Mouse (Mus musculus): ENCODE measurements around the gene Klf9.

Gene Klf9

DNA sequence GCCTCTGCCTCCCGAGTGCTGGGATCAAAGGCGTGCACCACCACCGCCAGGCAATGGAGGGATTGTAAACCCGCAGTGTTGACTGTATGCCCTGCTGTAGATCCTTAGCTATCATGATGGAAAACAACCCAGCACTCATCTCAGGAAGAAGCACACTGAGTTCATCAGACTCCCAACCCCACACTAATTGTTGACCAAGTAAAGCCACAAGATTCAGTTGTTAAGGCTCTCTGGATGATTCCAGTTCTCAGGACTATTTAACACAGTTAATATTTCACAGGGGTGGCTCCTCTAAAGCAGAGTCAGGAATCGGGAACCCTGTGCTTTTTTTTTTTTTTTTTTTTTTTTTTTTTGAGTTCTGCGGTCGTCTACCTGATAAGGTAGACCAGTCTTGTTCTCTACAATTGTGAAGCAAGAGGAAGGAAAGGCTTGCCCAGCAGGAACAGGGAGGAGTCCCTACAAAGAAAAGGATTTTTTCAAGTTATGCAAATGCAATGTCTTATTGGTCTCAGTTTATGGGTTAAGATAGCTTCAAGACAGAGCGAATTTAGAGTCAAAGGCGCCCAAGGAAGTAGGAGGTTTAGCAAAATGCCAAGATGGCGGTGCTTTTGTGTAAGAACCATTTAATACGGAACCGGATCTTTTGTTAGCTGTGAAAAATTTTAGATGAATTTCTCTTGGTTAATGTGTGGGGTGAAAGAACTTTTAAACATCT, 1.1 kb upstream of the Klf9 start:
- in situ Hi-C loops (cut with MboI, MseI), result loop anchor here (10.0 kb wide), 1 partner anchor 1485 kb away; the partner anchor contains the start of genes 1110059E24Rik and Abhd17b

DNA sequence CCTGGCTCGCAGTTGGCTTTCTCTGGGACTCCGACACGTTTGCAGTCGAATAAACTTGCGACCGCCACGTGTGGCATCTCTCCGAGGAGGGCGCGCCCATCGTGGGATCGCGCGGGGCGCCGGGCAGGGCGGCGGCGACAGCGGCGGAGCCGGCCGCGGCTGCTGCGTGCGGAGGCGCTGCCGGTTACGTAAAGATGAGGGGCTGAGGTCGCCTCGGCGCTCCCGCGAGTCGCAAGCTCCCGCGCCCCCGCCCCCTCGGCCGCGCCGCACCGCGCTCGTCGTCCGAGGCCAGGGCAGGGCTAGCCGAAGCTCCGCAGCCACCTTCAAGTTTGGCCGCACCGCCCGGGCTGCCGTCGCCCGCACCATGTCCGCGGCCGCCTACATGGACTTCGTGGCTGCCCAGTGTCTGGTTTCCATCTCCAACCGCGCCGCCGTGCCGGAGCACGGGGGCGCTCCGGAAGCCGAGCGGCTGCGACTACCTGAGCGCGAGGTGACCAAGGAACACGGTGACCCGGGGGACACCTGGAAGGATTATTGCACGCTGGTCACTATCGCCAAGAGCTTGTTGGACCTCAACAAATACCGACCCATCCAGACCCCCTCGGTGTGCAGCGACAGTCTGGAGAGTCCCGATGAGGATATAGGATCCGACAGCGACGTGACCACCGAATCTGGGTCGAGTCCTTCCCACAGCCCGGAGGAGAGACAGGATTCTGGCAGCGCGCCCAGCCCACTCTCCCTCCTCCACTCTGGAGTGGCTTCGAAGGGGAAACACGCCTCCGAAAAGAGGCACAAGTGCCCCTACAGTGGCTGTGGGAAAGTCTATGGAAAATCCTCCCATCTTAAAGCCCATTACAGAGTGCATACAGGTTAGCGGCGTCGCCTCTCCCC, 610 bp downstream of the Klf9 start:
- in situ Hi-C loops (cut with MboI, MseI), result loop anchor here (10.0 kb wide), 1 partner anchor 1487 kb away; the partner anchor contains the start of genes 1110059E24Rik and Abhd17b

DNA sequence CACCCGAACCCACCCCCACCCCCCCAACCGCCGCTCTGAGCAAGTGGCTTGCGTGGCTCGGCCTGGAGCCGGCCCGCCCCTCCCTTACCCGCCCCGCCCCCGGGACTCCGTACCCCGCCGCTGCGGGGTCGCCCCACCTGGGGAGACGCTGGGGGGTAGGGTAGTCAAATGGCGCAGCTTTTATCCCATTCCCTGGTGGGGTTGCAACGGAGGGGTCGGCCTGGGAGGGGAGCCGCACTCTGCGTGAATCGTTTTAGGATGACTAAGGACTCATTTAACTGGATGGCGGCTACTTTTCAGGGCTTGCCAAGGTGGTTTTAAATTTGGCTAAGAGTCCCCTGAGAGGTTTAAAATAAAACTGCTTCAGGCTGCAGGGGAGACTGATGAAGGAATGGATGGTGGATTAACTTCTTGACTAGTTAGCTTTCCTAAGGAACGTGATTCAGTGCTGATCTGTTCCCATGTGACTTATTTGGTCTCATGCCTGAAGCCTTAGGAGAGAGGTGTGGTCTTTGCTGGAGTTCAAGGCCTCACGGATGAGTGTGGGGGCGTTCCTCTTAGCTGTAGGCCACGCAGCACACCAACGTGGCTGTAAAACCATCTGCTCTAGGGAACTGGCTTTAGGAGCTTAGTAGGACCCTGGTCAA, 1.5 kb downstream of the Klf9 start:
- in situ Hi-C loops (cut with MboI, MseI), result loop anchor here (10.0 kb wide), 1 partner anchor 1488 kb away; the partner anchor contains the start of genes 1110059E24Rik and Abhd17b

DNA sequence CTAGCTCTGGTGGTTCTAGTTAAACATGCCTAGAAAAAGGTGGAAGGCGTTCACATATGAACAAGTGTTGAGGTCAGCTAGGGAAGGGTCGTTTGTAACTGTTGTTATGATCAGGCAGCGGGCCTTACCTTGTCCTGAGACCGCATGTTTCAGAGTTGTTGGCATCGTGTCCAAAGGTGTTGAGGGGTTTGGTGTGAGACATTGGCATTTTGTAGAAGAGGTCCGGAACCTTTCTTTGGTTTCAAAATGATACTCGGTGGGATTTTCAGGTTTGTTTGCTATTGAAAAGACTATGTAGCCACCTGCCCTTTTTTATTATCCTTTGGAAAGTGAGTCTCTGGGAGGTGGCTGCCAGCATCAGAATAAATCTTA, 2.0 kb downstream of the Klf9 start:
- in situ Hi-C loops (cut with MboI, MseI), result loop anchor here (10.0 kb wide), 1 partner anchor 1488 kb away; the partner anchor contains the start of genes 1110059E24Rik and Abhd17b

DNA sequence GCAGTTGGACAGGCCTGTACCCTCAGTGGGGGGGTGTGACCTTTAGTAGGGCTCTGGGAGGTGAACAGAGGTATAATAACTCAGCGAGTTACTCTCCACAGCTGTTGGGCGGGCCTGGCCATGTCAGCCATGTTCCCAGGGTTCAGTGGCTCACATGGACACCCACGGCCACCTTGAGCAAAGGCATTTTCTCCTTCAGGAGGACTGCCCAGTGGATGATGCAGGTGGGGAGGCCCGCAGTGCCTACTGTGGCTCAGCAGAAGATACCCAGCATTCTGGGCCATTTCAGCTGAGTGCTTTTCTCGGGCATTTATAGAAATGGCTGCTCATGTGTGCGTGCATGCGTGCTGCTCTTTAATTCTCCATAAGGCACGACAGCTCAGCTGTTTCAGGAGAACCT, 2.5 kb downstream of the Klf9 start:
- in situ Hi-C loops (cut with MboI, MseI), result loop anchor here (10.0 kb wide), 1 partner anchor 1489 kb away; the partner anchor contains the start of genes 1110059E24Rik and Abhd17b

DNA sequence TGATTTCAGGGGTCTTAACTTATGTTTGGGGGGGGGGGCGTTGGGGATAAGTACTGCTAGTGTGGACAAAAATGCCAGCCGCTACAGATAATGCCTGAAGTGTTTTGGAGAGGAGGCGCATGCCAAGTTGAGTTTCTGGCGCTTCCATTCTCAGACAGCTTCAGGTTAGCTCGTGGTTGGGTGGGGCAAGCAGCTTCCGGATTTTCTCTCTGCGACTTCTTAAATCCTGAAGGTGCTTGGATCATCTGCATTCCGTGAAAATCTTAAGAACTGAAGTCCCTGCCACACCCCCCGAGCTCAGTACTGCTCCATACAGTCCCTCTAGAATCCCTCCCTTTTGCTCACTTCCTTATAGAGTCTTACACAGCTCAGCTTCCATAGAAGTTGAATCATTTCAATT, 3.0 kb downstream of the Klf9 start:
- in situ Hi-C loops (cut with MboI, MseI), result loop anchor here (10.0 kb wide), 1 partner anchor 1489 kb away; the partner anchor contains the start of genes 1110059E24Rik and Abhd17b

DNA sequence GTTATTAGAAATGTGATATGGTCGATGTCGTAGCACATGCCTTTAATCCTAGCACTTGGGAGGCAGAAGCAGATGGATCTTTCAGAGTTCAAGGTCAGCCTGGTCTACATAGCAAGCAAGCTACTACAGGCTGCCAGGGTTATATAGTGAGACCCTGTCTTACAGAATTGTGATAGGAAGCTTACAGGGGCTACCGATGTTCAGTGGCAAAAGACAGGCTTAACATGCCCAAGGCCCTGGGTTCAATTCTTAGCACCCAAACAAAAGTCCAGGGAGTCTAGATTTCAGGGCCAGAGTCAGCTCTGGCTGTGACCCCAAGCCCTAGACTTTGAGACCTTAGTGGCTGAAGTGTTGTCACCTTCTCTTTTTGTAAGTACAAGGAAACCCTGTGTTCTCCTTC, 4.1 kb downstream of the Klf9 start:
- in situ Hi-C loops (cut with MboI, MseI), result loop anchor here (10.0 kb wide), 1 partner anchor 1490 kb away; the partner anchor contains the start of genes 1110059E24Rik and Abhd17b

DNA sequence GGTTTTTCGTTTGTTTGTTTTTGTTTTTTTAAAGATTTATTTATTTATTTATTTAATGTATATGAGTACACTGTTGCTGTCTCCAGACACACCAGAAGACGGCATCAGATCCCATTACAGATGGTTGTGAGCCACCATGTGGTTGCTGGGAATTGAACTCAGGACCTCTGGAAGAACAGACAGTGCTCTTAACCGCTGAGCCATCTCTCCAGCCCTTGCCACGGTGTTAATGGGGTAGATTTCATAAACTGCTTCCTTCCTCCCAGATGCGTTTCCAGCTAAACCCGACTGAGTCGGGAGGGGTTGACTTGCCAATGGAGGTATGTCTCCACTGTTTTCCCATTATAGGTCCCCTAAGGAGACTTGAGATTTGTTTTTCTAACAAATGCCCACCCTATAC, 4.5 kb downstream of the Klf9 start:
- in situ Hi-C loops (cut with MboI, MseI), result loop anchor here (10.0 kb wide), 1 partner anchor 1491 kb away; the partner anchor contains the start of genes 1110059E24Rik and Abhd17b

DNA sequence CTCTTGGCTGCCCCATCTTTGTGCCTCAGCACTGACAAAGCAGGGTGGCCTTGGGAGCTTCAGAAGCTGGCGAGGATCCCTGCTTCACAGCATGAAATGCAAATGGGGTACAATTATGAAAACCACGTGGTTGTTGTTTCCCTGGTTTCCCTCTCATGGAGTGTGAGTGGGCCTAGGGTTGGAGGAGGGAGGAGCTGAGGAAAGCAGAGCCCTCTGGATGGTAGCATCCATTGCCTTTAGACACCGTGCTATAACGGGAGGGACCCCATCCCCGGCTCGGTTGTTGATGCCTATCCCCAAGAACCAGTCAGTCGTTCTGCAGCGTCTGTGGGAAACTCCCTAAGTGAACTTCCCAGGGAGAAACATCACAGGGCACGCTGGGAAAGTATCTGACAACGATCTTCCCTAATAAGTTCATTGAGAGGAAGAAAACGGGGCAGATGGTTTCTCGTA, 5.4 kb downstream of the Klf9 start:
- in situ Hi-C loops (cut with MboI, MseI), result loop anchor here (10.0 kb wide), 1 partner anchor 1492 kb away; the partner anchor contains the start of genes 1110059E24Rik and Abhd17b

DNA sequence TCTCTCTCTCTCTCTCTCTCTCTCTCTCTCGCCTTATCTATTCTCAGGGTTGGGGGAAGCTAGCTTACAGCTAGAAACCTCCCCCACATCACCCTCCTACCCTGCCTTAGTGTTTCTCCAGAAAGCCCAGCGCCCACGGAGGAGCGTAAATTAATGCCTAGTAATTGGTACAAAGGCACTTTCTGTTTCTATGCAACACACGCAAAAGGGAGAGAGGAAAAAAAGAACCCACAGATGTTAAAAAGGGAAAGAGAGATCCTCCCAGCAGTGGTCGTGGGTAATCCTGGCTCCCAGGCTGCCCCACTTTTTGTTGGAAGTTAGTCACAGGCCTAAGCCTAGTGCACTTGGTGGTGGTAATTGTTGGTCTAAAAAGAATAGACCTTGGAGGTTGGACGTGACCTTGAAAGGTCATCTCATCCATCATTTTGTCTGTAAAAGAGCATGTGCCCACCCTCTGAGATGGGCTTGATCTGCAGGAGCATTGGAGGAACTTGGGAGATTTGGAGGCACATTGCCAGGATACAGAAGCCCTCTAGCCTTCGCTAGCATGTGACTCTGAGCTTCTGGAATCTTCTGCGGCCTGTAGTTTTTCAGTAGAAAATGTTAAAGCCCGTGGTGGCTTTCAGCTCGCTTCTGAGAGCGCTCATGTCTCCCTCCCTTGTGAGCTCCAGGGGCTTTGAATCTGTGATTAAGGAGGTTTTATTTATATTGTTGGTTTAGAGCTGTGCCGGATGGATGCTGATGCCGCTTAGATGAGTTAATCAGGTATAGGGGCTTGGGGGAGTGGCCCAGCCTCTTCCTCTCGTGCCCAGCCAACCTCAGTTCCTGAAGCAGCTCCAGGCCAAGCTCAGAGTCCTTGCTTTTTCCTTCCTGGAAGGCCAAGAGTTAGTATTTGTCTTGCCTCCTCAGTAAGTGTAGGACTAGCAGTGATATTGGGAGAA, 6.3 kb downstream of the Klf9 start:
- in situ Hi-C loops (cut with MboI, MseI), result loop anchor here (10.0 kb wide), 1 partner anchor 1492 kb away; the partner anchor contains the start of genes 1110059E24Rik and Abhd17b

DNA sequence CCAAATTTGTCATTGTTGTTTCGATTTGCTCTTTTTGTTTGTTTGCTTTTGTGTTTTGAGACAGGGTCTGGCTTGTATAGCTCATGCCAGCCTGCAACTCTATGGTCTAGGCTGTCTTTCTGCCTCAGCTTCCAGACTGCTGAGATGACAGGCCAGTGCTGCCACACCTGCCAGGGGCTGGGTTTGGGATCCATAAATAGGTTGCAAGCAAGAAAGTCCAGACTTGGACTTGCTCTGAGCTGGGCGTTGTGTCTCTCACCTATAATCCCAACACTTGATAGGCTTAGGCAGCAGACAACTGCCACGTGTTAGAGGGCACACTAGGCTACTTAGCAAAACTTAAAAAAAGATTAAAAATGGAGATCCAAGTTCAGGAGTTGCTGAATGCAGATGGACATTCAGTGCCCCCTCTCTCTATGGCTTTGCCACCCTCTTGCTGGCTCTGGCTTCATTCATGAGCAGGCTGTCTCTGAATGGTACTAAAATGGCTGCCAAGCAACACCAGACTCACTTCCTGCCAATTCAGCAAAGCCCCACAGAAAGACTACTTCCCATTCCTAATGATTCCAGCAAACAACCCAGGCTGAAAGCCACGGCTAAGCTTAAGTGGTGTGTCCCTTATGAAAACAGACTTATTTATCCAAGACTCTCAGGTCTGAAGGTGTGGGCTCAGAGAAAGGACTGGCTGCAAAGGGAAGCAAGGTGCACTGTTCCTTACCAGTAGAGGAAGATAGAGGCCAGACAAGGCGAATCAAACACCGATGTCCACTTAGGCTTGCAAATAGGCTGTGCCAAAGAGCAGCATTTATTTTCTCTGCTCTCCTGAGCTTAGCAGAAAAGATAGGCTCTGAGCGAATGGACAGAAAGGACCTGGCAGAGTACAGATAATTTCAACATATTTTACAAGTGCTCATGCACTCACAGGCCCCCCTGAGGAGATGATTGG, 8.7 kb downstream of the Klf9 start:
- in situ Hi-C loops (cut with MboI, MseI), result loop anchor here (10.0 kb wide), 2 partner anchors 55 to 1495 kb away; partner anchors contain the start of genes 1110059E24Rik and Abhd17b

DNA sequence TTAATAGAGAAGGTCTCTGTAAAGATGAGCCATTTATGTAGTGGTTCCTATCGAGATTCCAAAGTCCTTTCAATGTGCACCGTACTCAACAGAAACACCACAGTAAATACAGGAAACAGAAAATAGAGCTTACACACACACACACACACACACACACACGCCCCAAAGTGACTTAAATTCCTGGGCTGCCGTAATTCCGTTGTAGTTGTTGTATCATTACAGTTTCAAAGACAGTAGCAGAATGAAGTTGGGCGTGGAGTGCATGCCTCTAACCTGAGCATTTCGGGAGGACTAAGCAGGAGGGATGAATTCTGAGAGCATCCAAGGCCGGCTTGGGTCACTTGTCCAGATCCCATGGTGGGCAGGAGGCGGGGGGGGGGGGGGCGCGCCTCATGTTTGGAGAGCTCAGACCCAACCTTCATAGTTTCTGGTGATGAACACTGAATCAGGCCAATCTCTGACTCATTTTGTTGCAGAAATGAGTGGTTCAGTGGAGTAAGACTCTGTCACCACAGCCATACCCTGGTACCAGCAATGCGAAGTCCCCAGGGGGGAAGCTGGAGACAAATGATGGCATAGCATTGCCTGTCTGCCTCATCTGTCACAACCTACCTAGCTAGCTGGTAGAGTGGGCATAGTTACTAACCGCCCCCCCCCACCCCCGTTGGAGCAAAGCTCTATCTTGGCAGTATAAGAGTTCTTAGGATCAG, 9.7 kb downstream of the Klf9 start:
- in situ Hi-C loops (cut with MboI, MseI), result loop anchor here (10.0 kb wide), 1 partner anchor 54 kb away; no protein-coding TSS in a partner anchor

DNA sequence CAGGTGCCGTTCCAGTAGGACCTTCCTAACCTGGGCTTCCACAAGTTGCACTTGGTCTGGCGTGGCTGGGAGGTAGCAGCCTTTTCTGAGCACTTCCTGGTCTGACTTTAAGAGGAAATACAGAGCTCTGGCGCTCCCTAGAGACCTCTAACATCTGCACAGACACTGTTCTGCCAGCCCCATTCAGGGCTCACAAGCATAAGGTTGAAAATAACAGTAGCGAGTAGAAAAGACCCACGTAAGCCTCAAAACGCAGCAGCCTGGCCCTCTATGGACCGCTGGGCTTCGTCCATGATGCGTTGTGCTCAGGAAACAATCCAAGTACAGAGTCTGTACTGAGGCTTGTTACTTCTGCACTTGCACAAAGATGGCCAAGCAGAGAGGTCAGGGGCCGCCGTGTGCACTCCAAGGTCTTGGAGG, 10.6 kb downstream of the Klf9 start:
- in situ Hi-C loops (cut with MboI, MseI), result loop anchor here (10.0 kb wide), 1 partner anchor 53 kb away; no protein-coding TSS in a partner anchor

DNA sequence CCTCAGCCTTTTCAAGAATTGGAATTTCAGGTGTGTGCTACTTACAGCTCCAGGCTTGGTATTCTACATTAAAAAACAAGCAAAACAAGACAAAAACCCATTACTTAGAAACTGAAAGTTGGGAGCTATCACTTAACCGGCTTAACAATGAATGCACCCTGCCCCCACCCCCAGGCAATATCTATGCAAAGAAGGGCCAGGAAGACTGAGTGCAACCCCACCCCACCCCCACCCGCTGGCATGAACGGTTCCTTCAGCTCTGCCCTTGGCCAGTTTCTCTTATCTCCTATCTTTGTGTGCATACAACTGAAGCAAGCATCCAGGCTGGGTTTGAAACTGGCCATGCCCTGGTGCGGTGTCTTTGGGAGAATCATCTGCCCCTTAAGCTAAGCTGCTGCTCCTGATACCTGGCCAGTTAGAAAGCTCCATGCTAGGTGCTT, 11.2 kb downstream of the Klf9 start:
- in situ Hi-C loops (cut with MboI, MseI), result loop anchor here (10.0 kb wide), 1 partner anchor 53 kb away; no protein-coding TSS in a partner anchor

DNA sequence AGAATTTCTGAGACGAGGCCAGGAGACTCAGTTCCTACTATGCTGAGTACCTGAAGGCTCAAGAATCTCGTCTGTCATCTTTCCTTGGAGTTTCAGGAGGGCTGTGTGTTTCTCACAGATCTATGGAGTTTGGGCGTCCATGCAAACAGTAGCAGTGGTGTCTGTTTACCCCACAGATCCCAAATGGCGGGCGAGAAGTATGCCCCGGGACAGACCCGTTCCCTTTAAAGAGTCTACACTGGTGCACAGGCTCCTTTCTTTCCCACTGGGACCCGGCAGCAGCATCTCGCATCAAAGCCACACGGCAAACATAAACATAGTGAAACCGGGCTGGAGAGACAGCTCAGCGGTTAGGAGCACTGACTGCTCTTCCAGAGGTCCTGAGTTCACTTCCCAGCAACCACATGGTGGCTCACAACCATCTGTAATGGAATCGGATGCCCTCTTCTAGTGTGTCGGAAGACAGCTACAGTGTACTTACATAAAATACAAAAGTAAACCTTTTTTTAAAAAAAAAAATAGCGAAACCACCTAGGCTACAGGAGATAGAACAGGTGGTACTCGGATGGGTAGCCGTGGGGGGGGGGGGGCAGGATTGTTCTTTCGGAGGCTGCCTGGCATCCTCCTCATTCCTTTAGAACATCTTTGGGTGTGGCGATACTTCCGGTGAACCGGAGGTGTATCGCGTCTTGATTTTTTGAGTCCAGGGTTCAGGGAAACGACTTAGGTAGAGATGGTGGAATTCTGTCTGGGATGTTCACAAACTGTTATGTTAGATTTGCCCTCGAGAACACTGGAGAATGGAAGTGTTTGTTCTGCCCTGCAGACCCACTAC, 12.0 kb downstream of the Klf9 start:
- in situ Hi-C loops (cut with MboI, MseI), result loop anchor here (10.0 kb wide), 1 partner anchor 52 kb away; no protein-coding TSS in a partner anchor

DNA sequence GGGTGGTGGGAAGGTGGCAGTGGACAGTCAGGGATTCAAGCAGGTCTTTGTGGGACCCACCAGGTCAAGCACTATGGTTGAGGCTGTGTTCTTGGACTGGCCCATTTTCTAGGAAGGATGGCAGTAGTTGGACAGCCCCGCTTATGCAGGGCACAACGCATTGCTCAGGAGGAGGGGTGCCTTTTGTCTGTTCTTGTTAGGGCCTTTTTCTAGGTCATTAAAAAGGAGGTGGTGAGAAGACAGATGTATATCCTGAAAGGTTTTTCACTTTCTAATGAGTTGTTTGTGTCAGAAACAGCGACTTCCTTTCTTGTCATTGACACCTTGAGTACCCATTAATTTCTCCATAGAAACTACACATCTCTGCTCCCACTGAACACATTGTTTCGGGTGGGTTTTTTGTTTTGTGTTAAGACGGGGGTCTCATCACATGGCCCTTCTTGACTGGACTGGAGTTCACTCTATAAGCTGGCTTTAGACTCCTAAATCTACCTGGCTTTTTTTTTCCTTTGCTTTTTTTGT, 12.6 kb downstream of the Klf9 start:
- in situ Hi-C loops (cut with MboI, MseI), result loop anchor here (10.0 kb wide), 1 partner anchor 51 kb away; no protein-coding TSS in a partner anchor

Data from regulatory T cell (primary cell).